Mouse (Mus musculus) liver, embryonic 15.5 days (tissue): ENCODE data around the gene Acbd6. TPM values are rescaled to one million over a fixed set of nuclear protein-coding genes. Genes with fewer than 3 reads are reported as not detected.

Experiments
- ATAC-seq: fragments of 200-750 bp; cut with Nextera tagmentation; 2 replicates; pipeline ENCODE4 v1.8.0; 2017; ENCODE audit warnings: moderate number of reproducible peaks, mild to moderate bottlenecking, moderate library complexity; ENCODE audit not compliant: insufficient read depth
- H3K27ac ChIP-seq: fragments of 300-500 bp; sonication (generic); replicated peaks from 2 replicates; pipeline ENCODE4 v1.5.1; 2015; ENCODE audit warnings: mild to moderate bottlenecking, inconsistent platforms
- H3K27me3 ChIP-seq: fragments of 300-500 bp; sonication (generic); 2 replicates; pipeline ENCODE4 v1.6.1; 2015; ENCODE audit warnings: mild to moderate bottlenecking, inconsistent platforms
- H3K36me3 ChIP-seq: fragments of 300-500 bp; sonication (generic); replicated peaks from 2 replicates; pipeline ENCODE4 v1.6.1; 2015; ENCODE audit warnings: moderate library complexity, mild to moderate bottlenecking, inconsistent platforms
- H3K4me1 ChIP-seq: fragments of 300-500 bp; sonication (generic); replicated peaks from 2 replicates; pipeline ENCODE4 v1.6.1; 2015; ENCODE audit warnings: inconsistent platforms
- H3K4me2 ChIP-seq: fragments of 300-500 bp; sonication (generic); 2 replicates; pipeline ENCODE4 v1.6.1; 2015; ENCODE audit warnings: moderate library complexity, mild to moderate bottlenecking, inconsistent platforms
- H3K4me3 ChIP-seq: fragments of 300-500 bp; sonication (generic); replicated peaks from 2 replicates; pipeline ENCODE4 v1.5.1; 2015; ENCODE audit warnings: mild to moderate bottlenecking, inconsistent platforms
- H3K9ac ChIP-seq: fragments of 300-500 bp; sonication (generic); 2 replicates; pipeline ENCODE4 v1.6.1; 2015; ENCODE audit warnings: moderate library complexity, mild to moderate bottlenecking, inconsistent platforms
- H3K9me3 ChIP-seq: fragments of 300-500 bp; sonication (generic); replicated peaks from 2 replicates; pipeline ENCODE4 v1.6.1; 2016; ENCODE audit warnings: inconsistent platforms
- WGBS: fragments of 180-500 bp; shearing (Covaris S2); methylation state at CpG from one replicate; pipeline ENCODE4 v1.1.7; 2015; ENCODE audit warnings: mixed read lengths; ENCODE audit not compliant: insufficient replicate concordance; 5-methylcytosine and 5-hydroxymethylcytosine counted together
- polyA plus RNA-seq: library from polyadenylated mRNA; unstranded; fragments of >200 nt; fragmentation: Nextera tagmentation; extraction: Ambion mirVana; gene quantifications from 2 replicates; pipeline ENCODE4 v1.2.1, GENCODE M21; 2015

Acbd6 gene
- polyA plus RNA-seq, 1 experiment from 2014 or later, result 37.2 TPM

DNA sequence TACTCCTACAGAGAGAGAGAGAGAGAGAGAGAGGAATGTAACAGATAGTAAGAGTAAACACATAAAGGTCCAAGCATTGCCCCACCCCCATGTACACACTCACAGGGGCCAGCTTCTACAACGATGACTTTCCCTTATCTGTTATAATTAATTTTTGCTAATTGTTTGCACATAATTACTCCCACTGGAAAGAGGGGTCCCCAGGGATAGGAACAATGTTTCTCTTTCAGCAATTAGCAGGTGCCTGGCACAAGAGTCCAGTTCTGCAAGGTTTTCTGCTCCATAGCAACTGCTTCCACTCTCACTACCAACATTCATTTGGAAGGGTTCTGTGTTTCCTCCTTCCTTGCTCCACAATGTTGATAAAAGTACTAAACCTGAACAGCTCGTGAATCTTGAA is 168.0 kb downstream of the Acbd6 start:
- Histone ChIP-seq H3K4me1 (no peaks in the 10 kb centered on the region), H3K36me3 (no peaks in the 10 kb centered on the region), H3K27ac (no peak overlapping the region), H3K4me2 (no peak overlapping the region), H3K27me3 (peaks cover 88% of the 10 kb centered on the region), H3K9me3 (no peaks in the 10 kb centered on the region), H3K9ac (no peak overlapping the region), H3K4me3 (no peak overlapping the region)
- 57% methylated on average over 2 of the region's 2 CpGs for WGBS
- no peak for ATAC-seq

- Histone ChIP-seq H3K4me3 (no peak overlapping the region), H3K9ac (no peak overlapping the region), H3K27me3 (peaks cover 90% of the 10 kb centered on the region), H3K9me3 (no peaks in the 10 kb centered on the region), H3K36me3 (no peaks in the 10 kb centered on the region), H3K4me2 (no peak overlapping the region), H3K4me1 (no peaks in the 10 kb centered on the region), H3K27ac (no peak overlapping the region)
- no peak for ATAC-seq
- WGBS, result 23% methylated on average over 10 of the region's 10 CpGs
Observed at GRCm38 (mm10) chr1:155727830-155728229, 169.9 kb downstream of the Acbd6 start.

- H3K4me1 ChIP-seq, result no peaks in the 10 kb centered on the region
- 5% methylated on average over 23 of the region's 23 CpGs for WGBS
- no peak for ATAC-seq
- peaks cover 90% of the 10 kb centered on the region for H3K27me3 ChIP-seq
- H3K9me3 ChIP-seq, result no peaks in the 10 kb centered on the region
- H3K4me2 ChIP-seq, result no peak overlapping the region
- no peak overlapping the region for H3K27ac ChIP-seq
- no peaks in the 10 kb centered on the region for H3K36me3 ChIP-seq
- H3K9ac ChIP-seq, result no peak overlapping the region
- H3K4me3 ChIP-seq, result no peak overlapping the region
Observed at GRCm38 (mm10) chr1:155729113-155729795, 171.3 kb downstream of the Acbd6 start.

DNA sequence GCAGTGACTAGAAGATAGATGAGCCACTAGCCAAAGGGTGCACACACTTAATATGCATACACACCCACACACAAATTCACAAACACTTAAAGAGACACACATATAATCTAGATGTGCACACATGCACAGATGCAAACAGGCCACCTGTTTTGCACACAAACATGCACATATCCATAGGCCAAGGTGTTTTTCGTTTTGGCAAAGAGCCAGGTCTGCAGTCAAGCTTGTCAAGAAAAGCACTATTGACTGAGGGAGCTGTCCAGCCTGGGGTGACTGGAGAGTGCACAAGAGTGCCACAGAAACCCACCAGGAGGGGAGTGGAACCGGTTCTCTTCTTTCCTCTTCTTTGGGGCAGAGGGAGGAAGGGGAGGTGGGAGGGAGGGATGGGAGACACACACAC is 173.2 kb downstream of the Acbd6 start:
- ATAC-seq, result no peak
- Histone ChIP-seq H3K4me3 (no peak overlapping the region), H3K27ac (no peak overlapping the region), H3K27me3 (peaks cover 95% of the 10 kb centered on the region), H3K4me1 (no peaks in the 10 kb centered on the region), H3K36me3 (no peaks in the 10 kb centered on the region), H3K9ac (no peak overlapping the region), H3K9me3 (no peaks in the 10 kb centered on the region), H3K4me2 (no peak overlapping the region)
- 1% methylated on average over 2 of the region's 2 CpGs for WGBS

- H3K27me3 ChIP-seq, result peaks cover 99% of the 10 kb centered on the region
- H3K4me1 ChIP-seq, result peaks cover 11% of the 10 kb centered on the region; the same call in 1 of the 2 replicates
- H3K4me2 ChIP-seq, result peak overlapping the region; percentile 30; the same call in 1 of the 2 replicates
- H3K4me3 ChIP-seq, result no peak overlapping the region
- no peak overlapping the region for H3K9ac ChIP-seq
- no peaks in the 10 kb centered on the region for H3K36me3 ChIP-seq
- no peaks in the 10 kb centered on the region for H3K9me3 ChIP-seq
- WGBS, result 2% methylated on average over 26 of the region's 26 CpGs
- H3K27ac ChIP-seq, result no peak overlapping the region
- no peak for ATAC-seq
Observed at GRCm38 (mm10) chr1:155736096-155736825, 178.3 kb downstream of the Acbd6 start.

GRCm38 (mm10) chr1:155737017-155737808 is 179.3 kb downstream of the Acbd6 start:
- 0 out of 2 replicates have a peak overlapping the region, but pooled peaks have one; percentile 8 for H3K4me3 ChIP-seq
- peaks cover 21% of the 10 kb centered on the region for H3K4me1 ChIP-seq
- peak overlapping the region; percentile 30 for H3K4me2 ChIP-seq
- H3K9me3 ChIP-seq, result no peaks in the 10 kb centered on the region
- H3K9ac ChIP-seq, result no peak overlapping the region
- ATAC-seq, result no peak
- H3K36me3 ChIP-seq, result no peaks in the 10 kb centered on the region
- H3K27ac ChIP-seq, result no peak overlapping the region
- WGBS, result under 1% methylated on average over 58 of the region's 58 CpGs
- H3K27me3 ChIP-seq, result peaks cover 99% of the 10 kb centered on the region

DNA sequence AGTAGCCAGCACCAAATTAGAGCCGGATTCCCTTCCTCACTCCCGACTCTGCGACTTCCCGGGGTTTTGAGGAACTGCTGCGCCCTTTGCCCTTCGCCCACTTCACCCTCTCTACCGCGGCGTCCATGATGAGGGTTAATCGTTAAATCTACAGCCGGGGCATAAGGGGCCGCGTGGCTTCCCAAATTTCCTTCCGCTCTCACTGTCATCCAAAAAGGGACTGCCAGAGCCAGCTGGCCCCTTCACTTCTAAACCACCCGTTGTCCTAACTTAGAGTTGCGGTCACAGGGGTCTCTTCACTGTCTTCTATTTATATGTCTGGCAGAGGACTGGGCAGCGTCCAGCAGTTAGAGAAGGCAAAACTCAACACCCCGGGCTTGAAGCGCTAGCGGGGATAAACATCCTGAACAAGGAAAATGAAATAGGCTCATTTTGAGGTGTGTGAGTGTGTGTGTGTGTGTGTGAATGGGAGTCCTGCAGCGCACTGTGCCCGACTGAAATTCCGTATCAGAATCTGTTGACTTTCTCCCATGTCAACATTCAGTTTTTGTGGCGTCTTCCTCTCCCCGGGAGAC is 180.0 kb downstream of the Acbd6 start:
- peaks cover 99% of the 10 kb centered on the region for H3K27me3 ChIP-seq
- H3K9me3 ChIP-seq, result no peaks in the 10 kb centered on the region
- no peak overlapping the region for H3K27ac ChIP-seq
- no peaks in the 10 kb centered on the region for H3K36me3 ChIP-seq
- ATAC-seq, result no peak
- H3K4me3 ChIP-seq, result 0 out of 2 replicates have a peak overlapping the region, but pooled peaks have one; percentile 8
- peaks cover 28% of the 10 kb centered on the region for H3K4me1 ChIP-seq
- peak overlapping the region; percentile 30; the same call in 1 of the 2 replicates for H3K4me2 ChIP-seq
- 1% methylated on average over 25 of the region's 25 CpGs for WGBS
- no peak overlapping the region for H3K9ac ChIP-seq

Other genes starting within 250 kb of the Acbd6 start
- 3.8 and 4.4 TPM in 2 replicates for gene Xpr1, start 140.7 kb upstream of the Acbd6 start, polyA plus RNA-seq
- gene Lhx4, start 193.6 kb downstream of the Acbd6 start, polyA plus RNA-seq, result not detected in 2 replicates